Mouse (Mus musculus) telencephalon, adult 2 months (tissue): ENCODE data around the gene Cdc34b.

Source experiments
- DNase-seq: peaks from one replicate; pipeline ENCODE4 v3.0.0-alpha.2; 2011; ENCODE audit warnings: low read depth, low spot score

The Cdc34b gene

GRCm38 (mm10) chr11:94732773-94733172 lies 8.8 kb upstream of the Cdc34b start:
- no peak for DNase-seq

DNA sequence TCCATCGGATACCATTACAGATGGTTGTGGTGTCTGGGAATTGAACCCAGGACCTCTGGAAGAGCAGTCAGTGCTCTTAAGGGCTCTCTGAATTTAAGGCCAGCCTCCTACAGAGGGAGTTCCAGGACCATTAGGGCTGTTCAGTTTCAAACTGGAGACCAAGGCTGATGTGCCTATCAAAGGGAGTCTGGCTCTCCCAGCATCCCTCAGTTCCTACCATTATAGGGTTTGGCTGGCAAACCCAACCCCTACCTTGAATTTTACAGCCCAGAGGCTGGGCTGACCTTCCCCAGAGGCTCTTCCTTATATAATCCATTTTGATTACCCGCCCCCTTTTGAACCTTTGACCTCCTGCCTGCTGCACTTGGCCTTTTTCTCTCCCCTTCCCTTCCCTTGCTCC lies 5.8 kb upstream of the Cdc34b start:
- no peak for DNase-seq

- no peak for DNase-seq
Measured at GRCm38 (mm10) chr11:94752946-94753713, 11.5 kb downstream of the Cdc34b start.

DNA sequence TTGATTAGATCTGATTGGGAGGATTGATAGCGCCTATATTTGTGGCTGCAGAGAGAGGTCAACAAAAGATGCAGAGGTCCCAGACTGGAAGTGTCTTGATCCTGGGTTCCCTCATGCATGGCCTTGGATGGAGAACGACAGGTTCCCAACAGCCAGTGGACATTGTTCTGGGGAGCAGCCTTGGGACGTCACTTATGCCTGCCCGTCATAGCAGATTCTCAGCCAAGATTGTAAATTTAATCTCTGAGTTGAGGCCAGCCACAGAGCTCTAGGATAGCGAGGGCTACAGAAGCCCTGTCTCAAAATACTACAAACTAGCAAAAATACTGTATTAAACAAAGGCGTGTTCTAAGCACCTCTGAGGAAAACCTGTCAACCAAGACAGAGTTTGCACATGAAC lies 18.3 kb downstream of the Cdc34b start:
- DNase-seq = no peak

GRCm38 (mm10) chr11:94760364-94760763 lies 18.8 kb downstream of the Cdc34b start:
- no peak for DNase-seq

- no peak for DNase-seq
Measured at GRCm38 (mm10) chr11:94760799-94761198, 19.2 kb downstream of the Cdc34b start.

GRCm38 (mm10) chr11:94762281-94762680 lies 20.7 kb downstream of the Cdc34b start:
- no peak for DNase-seq

GRCm38 (mm10) chr11:94762775-94763174 lies 21.2 kb downstream of the Cdc34b start:
- no peak for DNase-seq

DNA sequence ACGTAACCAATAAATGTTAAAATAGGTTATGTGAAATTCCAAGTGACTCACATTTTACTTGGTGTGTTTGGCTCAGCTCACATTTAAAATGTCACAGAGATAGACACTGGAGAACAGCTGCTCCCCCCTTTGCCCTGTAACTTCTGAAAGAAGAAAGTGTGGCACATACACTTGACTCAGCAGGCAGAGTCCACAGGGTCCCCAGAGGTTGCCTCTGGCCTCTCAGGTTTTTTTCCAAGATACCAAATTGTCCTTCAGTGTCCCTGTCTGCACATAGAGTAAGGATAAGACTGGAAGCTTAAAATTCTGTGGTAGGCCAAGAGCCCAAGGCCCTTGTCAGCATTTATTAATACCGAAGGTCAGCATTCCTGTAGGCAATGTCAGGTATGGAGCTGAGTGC lies 25.7 kb downstream of the Cdc34b start:
- no peak for DNase-seq

- DNase-seq = no peak
Measured at GRCm38 (mm10) chr11:94772363-94773055, 30.9 kb downstream of the Cdc34b start.

DNA sequence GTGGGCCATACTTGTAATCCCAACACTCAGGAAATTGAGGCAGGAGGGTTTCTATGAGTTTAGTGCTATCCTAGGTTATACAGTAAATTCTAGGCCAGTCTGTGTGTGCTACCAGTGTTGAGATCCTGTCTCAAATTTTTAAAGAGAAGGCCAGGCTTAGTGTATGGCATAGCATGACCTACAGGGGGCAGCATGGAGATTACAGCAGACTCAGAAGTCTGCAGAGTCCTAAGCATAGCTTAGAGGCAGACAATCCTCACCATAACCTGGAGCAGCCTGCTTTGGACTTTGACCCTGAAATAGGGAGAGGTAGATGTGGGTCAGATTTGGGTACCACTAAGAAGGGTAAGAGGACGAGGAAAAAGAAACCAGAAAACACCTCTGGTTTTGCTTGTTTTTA lies 32.3 kb downstream of the Cdc34b start:
- no peak for DNase-seq

DNA sequence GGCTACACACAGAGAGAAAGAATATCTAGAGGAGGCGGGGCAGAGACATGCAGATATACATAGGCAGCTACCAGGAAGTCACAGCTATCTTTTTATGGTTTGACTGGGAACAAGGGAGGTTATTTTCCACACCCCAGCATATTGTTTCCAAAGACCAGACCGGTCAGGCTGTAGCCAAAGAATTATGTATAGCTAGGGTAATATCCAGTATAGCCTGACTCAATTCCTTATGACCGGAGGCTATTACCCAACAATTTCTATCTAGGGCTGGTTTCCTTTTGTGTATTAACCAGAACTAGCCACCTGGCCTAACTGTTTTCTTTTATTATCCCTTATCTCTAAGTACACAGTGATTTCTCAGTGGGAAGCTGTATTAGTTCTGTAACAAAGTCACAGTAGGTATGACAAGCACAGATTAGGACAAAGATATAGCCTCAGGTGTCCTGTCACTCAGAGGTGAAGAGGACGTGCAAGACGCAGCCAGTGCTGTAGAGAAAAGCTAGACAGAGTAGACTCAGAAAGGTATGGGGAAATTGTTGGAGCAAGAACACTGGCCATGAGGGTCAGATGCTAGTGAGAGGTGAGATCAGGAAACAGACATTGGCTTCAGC lies 33.4 kb downstream of the Cdc34b start:
- no peak for DNase-seq

GRCm38 (mm10) chr11:94782603-94783002 lies 41.0 kb downstream of the Cdc34b start, which contains the start of gene Tmem92:
Gene Tmem92 (minus strand): TSS chr11:94782703.
- DNase-seq = no peak

GRCm38 (mm10) chr11:94785247-94785646 lies 43.7 kb downstream of the Cdc34b start:
- DNase-seq = peak; percentile 6

DNA sequence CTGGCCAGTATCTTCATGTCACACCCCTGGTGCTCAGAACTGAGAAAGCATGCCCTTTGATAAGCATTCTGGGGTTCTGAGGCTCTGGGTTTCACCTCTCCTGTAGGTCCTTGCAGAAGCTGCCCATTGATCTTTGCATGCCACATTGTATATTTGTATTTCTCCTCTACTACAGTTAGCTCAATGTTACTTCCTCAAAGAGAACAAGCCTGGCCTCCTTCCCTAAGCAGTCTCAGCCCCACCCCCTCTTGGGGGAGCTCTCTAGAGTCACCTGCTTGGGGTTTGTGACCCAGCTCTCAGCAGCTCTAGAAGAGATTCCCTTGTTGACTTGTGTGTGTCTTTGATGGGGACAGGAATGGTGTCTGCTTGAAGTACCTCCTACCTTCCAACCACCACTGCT lies 50.1 kb downstream of the Cdc34b start:
- no peak for DNase-seq
